Mouse (Mus musculus) urinary bladder, adult 18-20 months (tissue): Measurements from ENCODE around the gene Tomm40l.

Source experiments
- DNase-seq, 2 experiments: peaks; one replicate each; pipeline ENCODE4 v3.0.0; 2022; ENCODE audit warnings: low spot score in 2 of 2, mixed read lengths in 2 of 2

Gene Tomm40l

GRCm38 (mm10) chr1:171193911-171194830 lies 28.1 kb downstream of the Tomm40l start:
- no peak for DNase-seq

DNA sequence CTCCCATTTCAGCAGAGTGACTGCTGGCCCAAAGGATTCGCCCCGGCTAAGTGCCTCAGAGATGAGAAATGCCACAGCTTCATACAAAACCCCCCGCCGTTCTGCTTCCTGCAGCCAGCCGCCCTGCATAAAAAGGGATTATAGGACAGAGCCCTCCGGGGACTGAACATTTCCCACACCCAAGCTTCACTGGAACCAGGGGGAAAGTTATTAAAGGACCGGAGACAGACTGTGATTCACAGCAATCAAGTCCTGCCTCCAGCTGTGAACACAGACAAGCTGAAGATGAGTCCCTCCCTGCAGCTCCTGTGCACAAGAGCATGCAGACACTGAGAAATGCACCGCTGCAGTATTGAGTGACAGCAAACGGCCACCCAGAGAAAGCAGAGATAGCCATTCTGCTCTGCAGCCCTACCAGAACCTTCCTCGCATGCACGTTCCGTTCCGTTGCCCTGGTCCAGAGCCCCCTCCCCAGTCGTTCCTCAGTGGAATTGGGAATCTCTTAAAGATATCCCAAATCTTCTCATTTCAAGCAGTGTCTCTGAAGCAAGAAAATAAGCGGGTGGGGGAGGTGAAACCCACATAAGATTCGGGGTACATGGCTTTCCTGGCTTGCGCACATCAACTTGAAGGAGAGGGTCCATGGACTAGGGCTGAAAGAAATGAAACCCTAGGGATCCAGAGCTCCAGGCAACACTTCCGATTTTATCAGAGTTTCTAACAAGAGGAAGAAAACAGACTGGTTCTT lies 29.0 kb downstream of the Tomm40l start:
- no peak for DNase-seq

GRCm38 (mm10) chr1:171192283-171192682 lies 30.0 kb downstream of the Tomm40l start:
- no peak for DNase-seq

- DNase-seq: no peak
Measured at GRCm38 (mm10) chr1:171190832-171191231, 31.5 kb downstream of the Tomm40l start.

DNA sequence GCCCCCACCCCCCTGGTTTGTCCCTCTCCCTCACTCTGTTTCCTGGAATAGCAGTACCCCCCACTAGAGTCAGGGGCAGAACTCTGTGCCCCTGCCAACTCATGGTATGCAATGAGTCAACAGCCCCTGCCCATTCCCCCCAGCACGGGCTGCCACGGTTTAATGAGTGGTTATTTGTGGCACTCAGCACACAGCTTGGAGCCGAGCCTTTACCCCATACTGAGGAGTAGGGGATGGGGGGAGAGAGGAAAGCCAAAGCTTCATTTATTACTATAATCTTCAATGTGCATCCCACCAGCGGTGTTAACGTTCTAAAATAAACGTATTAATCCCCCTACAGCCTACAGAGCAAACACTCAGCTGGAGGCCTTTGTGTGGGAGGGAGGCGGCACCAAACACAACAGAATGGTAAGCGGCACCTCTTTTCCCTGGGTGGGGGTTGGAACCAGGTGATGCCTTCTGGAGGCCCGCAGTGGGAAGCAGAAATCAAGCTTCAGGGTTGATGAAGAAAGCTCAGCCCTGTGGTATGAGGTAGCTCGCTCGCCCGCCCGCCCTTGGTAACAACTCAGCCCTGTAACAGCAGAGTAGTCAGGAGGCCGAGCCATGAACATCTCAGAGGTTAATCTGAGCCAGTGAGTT lies 32.7 kb downstream of the Tomm40l start:
- DNase-seq: no peak

- DNase-seq: no peak
Measured at GRCm38 (mm10) chr1:171189046-171189445, 33.3 kb downstream of the Tomm40l start.

- DNase-seq: no peak
Measured at GRCm38 (mm10) chr1:171187851-171188700, 34.2 kb downstream of the Tomm40l start.

DNA sequence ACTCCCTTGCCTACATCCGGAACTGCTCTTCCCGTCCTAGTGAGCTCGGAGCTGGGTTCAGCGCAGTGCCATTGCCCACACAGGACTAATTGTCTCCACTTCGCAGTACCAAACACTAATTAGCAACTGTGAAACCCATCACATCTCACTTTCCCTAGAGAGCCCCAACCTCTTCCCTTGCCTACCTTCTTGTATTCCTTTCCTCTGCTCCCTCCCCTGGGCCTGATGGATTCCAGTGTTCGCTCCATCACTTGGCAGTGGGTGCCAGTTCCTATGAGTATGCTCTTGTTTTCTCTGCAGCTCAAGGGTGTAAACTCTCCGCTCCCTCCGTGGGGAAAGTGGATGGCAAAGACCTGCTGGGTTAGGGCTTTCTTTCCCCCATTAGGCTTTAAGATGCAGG lies 36.7 kb downstream of the Tomm40l start:
- no peak for DNase-seq

DNA sequence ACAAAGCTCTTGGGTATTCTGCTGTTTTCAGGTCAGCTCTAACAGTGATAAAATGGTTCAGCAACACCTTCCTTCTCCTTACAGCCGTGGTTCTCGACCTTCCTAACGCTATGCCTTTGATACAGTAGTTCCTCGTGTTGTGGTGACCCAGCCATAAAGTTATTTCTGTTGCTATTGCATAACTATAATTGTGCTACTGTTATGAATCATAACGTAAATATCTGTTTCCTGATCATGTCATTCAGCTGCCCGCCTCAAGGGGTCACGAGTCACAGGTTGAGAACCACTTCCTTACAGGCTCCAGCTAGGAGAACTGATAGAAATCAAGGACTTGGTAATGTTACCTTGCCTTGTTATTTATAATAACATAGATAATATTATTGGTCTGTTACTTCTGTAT lies 38.0 kb downstream of the Tomm40l start:
- DNase-seq: peak; percentile 47 to 58

DNA sequence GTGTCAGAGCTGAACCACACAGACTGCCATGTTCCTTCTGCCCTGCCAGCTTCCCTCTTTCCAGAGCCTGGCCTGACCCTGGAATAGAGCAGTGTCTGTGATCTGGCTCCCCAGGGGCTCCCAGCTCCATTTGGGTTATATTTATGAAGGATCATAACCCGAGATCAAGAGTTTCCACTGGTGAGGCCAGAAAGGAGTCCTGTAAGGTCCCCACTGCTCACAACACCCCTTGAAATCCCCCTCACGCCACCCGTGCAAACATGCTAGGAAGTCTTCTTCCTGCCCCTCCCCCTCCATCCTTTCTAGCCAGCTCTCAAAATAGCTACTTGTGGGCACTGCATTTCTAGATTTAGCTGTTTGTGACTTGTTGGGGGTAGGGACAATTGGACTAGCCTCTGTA lies 38.7 kb downstream of the Tomm40l start:
- no peak for DNase-seq

DNA sequence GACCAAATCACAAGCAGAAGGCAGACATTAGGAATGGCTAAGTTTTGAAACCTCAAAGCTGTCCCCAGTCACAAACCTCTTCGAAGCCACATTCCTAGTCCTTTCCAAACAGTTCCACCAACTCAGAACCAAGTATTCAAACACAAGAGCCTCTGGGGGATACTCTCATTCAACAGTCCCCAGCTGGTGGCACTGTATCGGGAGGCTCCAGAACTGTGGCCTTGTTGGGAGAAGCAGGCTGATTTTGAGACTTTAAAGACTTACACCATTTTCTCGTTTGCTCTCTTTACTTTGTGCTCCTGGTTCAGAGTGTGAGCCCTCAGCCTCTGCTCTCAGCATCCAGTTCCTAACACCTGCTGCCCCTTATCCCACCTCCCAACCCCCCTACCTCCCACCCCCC lies 39.3 kb downstream of the Tomm40l start:
- DNase-seq: no peak

DNA sequence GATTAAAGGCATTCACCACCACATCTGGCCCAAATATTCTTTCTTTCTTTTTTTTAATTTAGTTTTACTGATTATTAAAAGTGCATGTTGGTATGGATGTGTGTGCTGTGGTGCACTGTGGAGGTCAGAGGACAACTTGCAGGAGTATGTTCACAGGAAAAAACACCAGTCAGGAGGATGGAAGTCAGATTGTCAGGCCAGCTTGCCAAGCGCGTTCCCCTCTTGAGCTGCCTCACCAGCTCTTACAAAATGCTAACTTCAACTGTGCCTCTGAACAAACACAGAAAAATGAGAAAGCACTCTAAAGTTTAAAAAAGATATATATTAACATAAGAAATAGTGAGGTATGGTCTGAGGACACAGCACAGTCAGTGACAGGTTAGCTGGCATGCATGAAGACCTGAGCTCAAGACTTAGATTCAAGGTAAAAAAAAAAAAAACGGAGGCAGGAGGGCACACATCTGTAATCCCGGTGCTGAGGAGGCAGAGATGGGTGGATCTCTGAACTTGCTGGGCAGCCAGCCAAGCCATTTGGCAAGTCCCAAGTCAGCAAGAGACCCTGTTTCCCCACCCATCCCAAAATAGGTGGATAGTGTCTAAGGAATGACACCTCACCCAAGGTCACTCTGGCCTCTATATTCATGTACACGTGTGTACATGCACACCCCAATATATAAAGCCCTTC lies 42.7 kb downstream of the Tomm40l start:
- DNase-seq: no peak

GRCm38 (mm10) chr1:171172779-171173178 lies 49.5 kb downstream of the Tomm40l start:
- no peak for DNase-seq

DNA sequence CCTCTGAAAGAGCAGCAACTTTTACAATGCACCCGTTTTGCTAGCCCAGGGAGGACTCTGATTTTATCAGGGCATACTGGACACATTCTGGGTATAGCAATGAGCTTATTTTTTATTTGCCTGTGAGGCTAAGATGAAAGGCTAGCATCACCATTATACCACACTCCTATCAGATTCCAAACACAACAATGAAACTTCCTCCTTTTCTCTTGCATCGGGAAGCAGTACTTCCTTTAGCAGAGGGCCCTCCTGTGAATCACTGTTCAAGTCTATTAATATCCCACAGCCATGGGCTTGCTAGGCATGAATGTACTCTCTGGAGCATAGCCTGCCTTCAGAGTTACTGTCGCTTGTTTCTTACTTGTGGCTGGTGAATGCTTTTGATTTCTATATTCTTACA lies 51.2 kb downstream of the Tomm40l start:
- DNase-seq: no peak

DNA sequence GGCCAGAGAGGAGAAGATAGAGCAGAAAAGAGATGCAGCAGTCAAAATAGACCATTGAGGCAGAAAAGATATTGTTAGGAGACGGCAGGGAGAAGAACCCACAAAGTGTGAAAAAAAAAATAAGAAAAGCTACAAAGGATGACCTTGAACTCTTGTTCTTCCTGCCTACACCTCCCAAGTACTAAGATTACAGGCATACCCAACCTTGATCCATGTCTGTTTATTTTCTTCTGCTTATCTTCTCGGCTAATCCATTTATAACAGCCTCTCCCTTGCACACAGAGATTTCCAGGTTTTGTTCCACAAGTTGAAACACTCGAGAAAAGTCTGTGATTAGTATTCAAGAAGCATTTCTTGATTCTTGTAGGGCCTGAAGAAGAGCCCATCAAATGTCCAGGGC lies 52.4 kb downstream of the Tomm40l start:
- DNase-seq: no peak

DNA sequence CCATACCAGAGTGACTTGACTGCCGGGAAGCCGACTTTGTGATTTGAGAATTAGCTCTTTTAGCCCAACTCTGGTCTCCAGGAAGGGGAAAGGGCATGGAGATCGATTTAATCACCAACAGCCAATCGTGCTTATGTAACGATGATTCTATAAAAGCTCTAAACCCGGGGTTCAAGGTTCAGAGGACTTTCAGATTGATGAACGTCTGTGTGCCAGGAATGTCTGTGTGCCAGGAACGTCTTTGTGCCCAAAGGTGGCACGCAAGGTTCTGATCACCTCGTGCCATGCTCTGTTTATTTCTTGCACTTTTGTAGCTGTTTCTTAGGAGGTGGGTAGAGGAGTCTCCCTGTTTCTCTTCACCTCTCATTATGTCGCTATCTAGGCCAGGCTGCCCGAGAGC lies 53.4 kb downstream of the Tomm40l start:
- no peak for DNase-seq
